Mouse (Mus musculus): ENCODE measurements at regions not wholly inside any gene's neighbourhood (a gene's known extent, or its start where the extent isn't known, plus 50 kb on each side); places are given as distances from the start of the nearest gene placed in this dataset.

- DNase-seq: no peak
Observed at GRCm38 (mm10) chr3:41472586-41472985, 82.9 kb upstream of the Jade1 start.

- no peak for DNase-seq
Observed at GRCm38 (mm10) chr3:41469106-41469505, 86.4 kb upstream of the Jade1 start.

GRCm38 (mm10) chr3:41467857-41468256, 87.7 kb upstream of the Jade1 start:
- no peak for DNase-seq

- no peak for DNase-seq
Observed at GRCm38 (mm10) chr3:41465893-41466292, 89.6 kb upstream of the Jade1 start.

- peak; percentile 46 to 60 for DNase-seq
Observed at GRCm38 (mm10) chr3:41462953-41463644, 92.4 kb upstream of the Jade1 start.

GRCm38 (mm10) chr3:41460131-41460530, 95.4 kb upstream of the Jade1 start:
- no peak for DNase-seq

- DNase-seq: no peak
Observed at GRCm38 (mm10) chr3:41458156-41458555, 97.4 kb upstream of the Jade1 start.

GRCm38 (mm10) chr3:41453525-41453924, 102.0 kb upstream of the Jade1 start:
- DNase-seq: no peak

- DNase-seq: no peak
Observed at GRCm38 (mm10) chr3:41452716-41453090, 102.8 kb upstream of the Jade1 start.

GRCm38 (mm10) chr3:41452020-41452715, 103.4 kb upstream of the Jade1 start:
- DNase-seq: no peak

- DNase-seq: no peak
Observed at GRCm38 (mm10) chr3:41450696-41451095, 104.8 kb upstream of the Jade1 start.

GRCm38 (mm10) chr3:41444243-41444753, 111.2 kb upstream of the Jade1 start:
- no peak for DNase-seq

- no peak for DNase-seq
Observed at GRCm38 (mm10) chr3:41436238-41436637, 119.3 kb upstream of the Jade1 start.

GRCm38 (mm10) chr3:41433106-41433505, 122.4 kb upstream of the Jade1 start:
- DNase-seq: no peak

- peak; percentile 36 to 49 for DNase-seq
Observed at GRCm38 (mm10) chr3:41432376-41432775, 123.2 kb upstream of the Jade1 start.

- no peak for DNase-seq
Observed at GRCm38 (mm10) chr3:41430191-41430590, 125.3 kb upstream of the Jade1 start.

- DNase-seq: no peak
Observed at GRCm38 (mm10) chr3:41426946-41427345, 128.6 kb upstream of the Jade1 start.

GRCm38 (mm10) chr3:41425863-41426262, 129.7 kb upstream of the Jade1 start:
- no peak for DNase-seq

- DNase-seq: no peak
Observed at GRCm38 (mm10) chr3:41424142-41424939, 131.2 kb upstream of the Jade1 start.

GRCm38 (mm10) chr3:41423630-41424029, 131.9 kb upstream of the Jade1 start:
- no peak for DNase-seq

GRCm38 (mm10) chr3:41422615-41423579, 132.6 kb upstream of the Jade1 start:
- no peak for DNase-seq

- no peak for DNase-seq
Observed at GRCm38 (mm10) chr3:41413771-41414170, 141.8 kb upstream of the Jade1 start.
